Mouse (Mus musculus): Measurements from ENCODE around the gene Elovl3.
A peak's percentile ranks its signal among the peaks of the same experiment; 100 is the strongest.
"Not testable (repeated sequence)": the region's sequence is repeated elsewhere in the genome, so short reads cannot be mapped to it uniquely, and the experiment has no call there.

Elovl3 gene

DNA sequence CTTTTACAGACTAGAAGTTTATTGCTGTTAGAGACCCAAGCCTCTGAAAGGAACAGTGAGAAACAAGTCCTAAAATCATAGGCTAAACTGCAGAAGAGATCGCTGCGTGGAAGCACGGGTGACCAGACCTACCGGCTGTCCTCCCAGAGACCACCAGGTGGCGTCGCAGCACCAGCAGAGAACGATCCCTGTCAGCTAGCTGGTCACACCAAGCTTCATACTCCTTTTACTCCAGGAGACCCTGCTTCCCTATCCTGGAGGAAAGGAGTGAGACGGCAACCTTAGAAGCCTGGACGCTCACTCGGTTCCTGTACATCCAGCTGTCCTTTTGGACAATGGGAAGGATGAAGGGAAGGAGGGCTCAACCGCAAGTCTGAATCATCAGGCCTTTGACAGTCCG lies 3.6 kb downstream of the Elovl3 start:
- no peak for DNase-seq (ENCODE audit: extremely low read depth, low read depth, low spot score)

DNA sequence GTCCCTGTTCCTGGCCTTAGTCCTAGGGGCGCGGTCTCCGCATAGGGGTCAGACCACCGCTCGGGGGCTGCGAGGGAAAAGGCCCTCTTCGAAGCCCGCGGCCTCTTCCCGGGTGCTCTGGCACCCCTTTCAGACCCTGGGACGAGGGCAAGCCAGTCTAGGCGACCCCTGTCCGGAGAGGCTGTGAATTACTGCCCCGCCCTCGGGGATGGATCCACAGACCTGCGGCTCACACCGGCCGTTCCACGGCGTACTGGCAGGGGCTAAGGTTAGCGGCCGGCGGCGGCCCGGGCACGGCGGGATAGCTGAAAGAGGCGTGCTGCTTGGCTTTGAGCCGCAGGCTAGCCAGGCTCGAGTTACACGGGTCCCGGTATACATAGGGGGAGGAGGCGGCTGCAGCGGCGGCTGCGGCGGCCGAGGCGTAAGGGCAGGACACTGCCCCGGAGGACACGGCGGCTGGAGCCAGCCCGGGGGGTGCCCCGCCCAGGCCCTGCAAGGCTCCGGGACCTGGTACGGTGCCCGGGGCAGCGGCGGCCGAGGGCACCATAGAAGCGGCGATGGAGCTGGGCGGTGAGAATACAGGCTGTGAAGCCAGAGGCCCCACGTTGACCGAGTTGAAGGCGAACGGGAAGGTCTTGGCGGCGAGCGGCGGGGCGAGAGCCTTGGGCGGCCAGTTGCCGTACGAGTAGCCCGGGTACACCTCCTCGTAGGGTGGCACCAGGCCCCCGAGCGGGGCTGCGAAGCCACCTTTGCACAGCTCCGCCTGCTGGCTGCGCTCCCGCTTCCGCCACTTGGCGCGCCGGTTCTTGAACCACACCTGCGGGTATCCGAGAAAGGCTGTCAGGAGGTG lies 4.3 kb downstream of the Elovl3 start:
- no peak for DNase-seq (ENCODE audit: extremely low read depth, low read depth, low spot score)

DNA sequence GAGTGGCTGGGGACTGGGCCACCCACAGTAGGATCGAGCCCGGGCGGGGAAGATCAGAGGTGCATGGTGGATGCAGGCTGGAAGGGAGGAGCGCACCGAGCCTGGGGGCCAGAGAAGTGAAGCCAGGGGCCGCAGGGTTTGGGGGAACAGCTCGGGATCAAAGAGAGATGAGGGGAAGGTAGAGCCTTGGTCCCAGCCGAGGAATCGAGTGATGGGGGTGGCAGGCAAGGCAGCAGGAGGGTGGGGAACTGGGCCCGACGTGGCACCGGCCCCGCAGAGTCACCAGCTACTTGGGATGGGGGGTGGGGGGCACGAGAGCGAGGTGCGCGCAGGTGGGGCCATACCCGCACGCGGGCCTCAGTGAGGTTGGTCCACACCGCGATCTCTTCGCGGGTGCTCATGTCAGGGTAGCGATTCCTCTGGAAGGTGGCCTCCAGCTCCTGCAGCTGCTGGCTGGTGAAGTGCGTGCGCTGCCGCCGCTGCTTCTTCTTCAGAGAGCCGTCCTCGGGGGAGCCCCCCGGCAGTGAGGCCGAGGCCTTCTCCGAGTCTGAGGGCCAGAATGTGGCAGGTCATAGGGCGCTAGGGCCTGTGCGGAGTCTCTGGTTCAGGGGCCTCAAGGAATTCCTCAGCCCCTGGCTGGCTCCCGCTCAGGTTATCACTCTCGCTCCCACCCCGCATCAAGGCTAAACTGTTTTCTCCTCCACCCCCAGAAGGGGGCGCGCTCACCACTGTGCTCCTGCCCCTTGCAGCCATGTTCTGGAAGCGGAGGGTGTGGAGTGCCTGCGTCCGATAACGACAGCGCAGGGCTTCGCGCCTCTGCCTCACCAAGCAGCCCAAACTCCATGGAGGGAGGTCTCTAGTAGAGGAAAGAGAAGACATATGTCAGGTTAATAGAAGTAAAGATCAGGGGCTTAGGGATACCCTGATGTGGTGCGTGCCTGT lies 5.2 kb downstream of the Elovl3 start:
- no peak for DNase-seq (ENCODE audit: extremely low read depth, low read depth, low spot score)

DNA sequence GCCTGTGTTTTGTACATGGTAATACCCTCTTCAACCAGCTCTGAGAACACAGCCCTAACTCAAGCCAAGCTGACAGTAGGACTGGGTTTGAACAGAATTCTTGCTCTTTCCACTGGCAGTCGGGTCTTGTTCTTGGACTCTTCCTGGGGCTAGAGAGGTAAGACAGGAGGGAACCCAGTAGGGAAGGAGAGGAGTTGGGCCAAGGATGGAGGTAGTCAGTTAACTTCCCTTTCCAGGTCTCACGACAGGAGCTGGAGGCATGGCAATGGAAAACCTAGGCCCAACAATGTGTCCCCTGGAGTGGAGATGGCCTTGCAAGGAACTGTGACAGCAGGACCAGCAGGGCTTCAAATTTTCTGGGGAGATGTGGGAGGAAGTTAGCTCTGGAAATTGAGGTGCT lies 8.6 kb downstream of the Elovl3 start:
- no peak for DNase-seq (ENCODE audit: extremely low read depth, low read depth, low spot score)

DNA sequence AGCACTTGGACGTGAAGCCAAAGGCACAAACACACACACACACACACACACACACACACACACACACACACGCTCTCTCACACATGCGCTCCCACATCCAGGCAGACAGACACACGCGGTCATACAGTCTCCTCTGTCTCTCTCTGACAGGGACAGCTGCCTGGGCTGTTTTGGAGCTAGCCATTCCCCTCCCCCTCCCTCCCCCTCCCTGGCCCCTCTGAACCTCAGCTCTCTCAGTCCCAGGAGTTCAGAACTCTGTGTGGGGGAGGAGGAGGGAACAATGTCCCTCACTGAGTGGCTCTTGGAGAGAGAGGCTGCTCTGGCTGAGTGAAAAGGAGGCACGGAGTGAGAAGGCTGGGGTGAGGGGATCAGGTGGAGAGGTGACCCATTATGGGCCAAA lies 9.4 kb downstream of the Elovl3 start:
- no peak for DNase-seq (ENCODE audit: extremely low read depth, low read depth, low spot score)

DNA sequence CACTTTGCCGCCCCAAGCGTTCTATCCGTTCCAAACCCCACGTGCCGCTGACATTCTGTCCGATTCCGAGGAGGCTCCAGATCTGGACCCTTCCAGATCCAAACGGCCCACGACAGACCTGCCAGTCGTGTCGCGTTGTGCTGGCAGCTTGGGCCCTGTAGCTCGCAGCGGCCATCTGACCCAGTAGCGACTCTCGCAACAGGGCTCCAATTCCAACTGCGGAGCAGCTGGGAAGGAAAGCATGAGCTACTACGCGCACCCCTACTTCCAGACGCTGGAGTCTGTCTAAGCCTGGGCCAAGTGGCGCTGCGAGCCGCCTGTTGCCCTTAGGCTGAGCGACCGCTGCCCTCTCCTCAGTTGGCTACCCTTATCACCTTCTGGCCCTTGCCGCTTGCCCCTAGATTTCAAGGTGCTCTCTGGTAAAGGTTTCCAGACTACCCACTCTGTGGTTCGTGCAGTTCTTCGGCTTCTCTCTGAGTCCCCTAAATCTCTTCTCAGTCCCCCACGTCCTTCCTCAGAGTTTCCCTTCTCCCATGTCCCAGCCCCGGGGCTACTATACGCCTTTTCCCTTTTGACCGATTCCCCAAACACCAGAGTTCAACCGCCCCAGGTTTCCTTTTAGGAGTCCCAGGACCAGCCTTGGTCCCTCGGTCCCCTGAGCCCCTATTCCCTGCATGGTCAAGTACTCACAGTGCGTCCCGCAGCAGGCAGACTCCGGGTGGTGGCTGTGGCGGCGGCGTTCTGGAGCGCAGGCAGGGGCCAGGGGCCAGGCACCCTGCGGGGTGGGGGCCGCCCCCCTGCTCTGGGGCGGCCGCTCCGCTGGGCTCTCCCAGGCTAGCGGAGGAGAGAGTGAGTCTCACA lies 16.0 kb downstream of the Elovl3 start, which contains the start of gene Pitx3:
Gene Pitx3, minus strand, starts transcription at position 816 of the 861 bp plus-strand sequence.
- DNase-seq (ENCODE audit: extremely low read depth, low read depth, low spot score) = no peak

DNA sequence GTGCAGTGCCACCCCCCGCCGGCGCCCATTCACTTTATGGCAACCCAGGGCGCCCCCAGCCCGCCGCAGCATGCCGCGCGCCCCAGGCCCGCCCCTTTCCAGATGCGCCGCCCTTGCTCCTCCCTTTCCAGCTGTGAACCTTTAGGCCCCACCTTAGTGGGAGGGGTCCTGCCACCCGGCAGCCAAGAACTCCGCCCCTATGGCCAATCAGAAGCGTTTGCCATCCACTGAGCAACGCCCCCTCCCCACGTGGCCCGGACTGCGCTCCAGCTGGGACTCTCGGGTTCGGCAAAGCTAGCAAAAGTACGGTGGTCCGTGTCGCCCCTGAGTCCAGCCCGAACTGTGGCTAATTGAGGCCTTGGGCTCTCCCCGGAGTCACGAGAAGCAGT lies 16.7 kb downstream of the Elovl3 start:
- DNase-seq (ENCODE audit: extremely low read depth, low read depth, low spot score) = no peak

DNA sequence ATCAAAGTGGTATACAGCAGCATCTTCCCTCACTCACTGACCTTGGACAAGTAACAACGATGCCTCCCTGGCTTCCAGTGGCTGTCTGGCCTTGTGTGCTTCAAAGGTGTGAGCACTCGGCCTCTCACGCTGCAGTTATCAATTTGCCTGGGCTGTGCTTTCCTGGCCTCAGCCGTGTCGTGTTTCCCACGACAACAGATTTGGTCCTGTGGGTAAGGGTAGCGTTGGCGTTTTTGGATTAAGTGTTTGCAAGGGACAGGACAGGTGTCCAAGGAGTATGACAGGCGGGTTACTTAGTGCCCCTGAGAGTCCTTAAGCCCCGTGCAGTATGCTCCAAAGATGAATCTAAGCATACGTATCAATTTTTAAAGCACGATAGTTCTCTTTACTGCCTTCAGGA lies 17.4 kb downstream of the Elovl3 start:
- DNase-seq (ENCODE audit: extremely low read depth, low read depth, low spot score) = no peak

DNA sequence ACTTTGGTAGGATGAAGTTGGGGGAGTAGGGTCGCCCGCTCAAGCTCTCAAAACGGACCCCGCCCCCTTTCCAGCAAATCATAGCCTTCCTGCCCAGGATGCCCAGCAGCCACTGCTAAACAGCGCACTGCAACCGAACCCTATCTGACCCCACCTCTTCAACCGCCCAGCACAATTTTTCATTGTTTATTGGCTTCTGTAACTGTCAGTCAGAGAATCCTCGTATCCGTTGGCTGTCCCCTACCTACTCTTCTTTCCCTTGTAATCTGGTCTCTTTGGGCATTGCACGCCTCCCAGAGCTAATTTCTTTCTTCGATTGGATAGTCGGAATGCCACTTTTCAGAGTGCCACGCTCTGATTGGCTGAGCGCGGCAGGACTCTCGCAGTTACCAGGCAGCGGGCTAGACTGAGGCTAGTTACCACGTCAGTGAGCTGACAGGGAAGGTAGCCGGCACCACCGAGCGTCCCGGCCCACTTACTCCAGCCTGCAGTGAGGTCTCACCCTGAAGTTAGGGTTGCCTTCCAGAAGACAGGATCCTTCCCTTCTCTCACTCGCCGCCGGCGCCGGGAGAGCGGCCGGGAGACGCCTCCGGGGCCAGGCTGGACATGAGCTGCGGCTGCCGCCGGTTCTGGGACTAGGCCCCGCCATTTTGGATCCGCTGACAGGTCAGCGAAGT lies 20.6 kb downstream of the Elovl3 start, which contains the start of gene Gbf1:
Gene Gbf1, plus strand, starts transcription at position 383 of the 677 bp plus-strand sequence.
- DNase-seq (ENCODE audit: extremely low read depth, low read depth, low spot score) = peak; percentile 96

DNA sequence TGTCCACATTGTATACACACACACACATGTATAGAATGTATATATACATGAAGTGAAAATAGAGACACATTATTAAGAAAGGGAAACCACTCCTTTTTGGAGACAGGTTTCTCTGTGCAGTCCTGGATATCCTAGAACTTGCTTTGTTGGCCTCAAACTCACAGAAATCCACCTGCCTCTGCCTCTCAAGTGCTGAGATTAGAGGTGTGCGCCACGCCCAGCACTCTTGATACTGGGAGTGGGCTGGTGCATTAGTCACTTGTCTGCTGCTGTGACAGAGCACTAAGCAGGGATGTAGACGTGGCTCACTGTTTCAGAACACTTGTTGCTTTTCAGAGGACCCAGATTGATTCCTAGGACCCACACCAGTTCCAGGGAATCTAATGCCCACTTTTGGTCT lies 34.3 kb downstream of the Elovl3 start:
- DNase-seq (ENCODE audit: extremely low read depth, low read depth, low spot score) = no peak

DNA sequence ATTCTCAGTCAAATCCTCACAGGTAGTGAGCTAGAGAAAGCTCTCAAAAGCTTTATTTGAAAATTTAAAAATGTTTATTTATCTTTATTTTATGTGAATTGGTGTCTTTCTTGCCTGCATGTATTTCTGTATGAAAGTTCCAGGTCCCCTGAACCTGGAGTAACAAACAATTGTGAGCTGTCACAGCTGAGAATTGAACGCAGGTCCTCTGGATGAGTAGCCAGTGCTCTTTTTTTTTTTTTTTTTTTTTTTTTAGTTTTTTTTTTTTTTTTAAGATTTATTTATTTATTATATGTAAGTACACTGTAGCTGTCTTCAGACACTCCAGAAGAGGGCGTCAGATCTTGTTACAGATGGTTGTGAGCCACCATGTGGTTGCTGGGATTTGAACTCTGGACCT lies 35.5 kb downstream of the Elovl3 start:
- DNase-seq (ENCODE audit: extremely low read depth, low read depth, low spot score) = not testable (repeated sequence)

DNA sequence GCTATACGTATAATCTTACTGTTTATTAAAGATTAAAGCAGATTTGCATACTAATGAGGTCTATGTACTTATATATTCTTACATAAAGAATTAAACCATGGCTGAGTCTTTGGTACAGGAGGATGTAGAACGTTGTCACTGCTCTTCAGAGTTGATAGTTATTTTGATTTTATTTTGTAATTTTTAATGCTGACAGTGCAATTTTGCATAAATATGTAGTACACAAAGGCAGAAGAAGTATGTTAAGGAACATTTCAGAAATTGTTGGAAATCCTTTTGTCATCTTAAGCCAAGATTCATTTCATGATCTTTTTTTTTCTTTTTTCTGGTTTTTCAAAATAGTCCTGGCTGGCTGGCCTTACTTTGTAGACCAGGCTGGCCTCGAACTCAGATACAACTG lies 37.7 kb downstream of the Elovl3 start:
- DNase-seq (ENCODE audit: extremely low read depth, low read depth, low spot score) = no peak

DNA sequence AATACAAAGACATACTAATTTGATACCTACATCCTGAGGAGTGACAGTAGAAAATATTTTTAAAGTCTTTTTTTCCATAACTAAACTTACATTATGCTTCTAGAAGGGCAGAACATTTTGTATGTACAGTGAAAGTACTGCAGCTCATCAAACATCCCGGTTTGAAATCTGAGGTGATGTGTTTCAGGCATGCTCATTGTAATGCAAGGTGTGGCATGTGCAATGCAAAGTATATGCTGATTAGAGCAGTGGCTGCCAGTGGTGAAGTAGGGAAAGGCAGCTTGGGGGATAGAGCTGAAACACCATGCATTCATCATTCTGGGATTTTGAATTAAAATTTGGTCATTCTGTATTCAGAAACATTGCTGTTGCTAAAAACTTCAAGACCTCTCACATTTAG lies 38.2 kb downstream of the Elovl3 start:
- no peak for DNase-seq (ENCODE audit: extremely low read depth, low read depth, low spot score)

DNA sequence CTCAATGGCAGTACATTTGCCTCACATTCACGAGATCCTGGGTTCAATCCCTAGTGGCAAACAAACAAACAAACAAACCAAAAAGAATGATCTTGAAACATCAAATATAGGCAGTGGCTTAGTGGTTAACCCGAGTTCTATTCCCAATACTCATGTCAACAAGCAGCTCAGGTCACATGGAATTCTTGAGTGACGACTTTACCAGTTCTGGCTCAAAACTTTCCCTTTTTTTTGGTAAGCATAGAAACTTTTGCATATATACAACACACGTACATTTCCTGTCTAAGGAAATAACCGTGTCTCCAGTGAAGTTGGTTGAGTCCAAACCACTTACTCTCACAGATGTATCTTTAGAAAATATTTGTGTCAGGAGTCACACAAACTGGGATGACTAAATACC lies 40.8 kb downstream of the Elovl3 start:
- no peak for DNase-seq (ENCODE audit: extremely low read depth, low read depth, low spot score)

DNA sequence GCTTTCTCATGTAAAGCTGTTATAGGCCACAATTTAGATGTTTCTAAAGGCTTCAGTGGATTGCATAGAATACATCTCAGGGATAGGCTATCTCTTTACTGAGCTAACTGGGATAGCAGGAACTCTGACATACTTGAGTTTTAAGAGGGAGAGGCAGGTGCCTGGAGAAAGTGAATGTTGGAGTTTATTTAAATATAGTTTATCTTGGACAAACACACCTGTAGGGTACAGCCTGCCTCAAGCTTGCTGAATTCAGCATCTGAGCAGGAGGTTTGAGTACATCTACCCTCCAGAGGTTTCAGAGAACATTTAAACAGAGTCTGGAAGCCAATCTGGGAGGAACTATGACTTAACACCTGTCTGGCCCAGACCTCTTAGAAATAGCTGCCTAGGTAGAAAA lies 43.5 kb downstream of the Elovl3 start:
- DNase-seq (ENCODE audit: extremely low read depth, low read depth, low spot score) = no peak

DNA sequence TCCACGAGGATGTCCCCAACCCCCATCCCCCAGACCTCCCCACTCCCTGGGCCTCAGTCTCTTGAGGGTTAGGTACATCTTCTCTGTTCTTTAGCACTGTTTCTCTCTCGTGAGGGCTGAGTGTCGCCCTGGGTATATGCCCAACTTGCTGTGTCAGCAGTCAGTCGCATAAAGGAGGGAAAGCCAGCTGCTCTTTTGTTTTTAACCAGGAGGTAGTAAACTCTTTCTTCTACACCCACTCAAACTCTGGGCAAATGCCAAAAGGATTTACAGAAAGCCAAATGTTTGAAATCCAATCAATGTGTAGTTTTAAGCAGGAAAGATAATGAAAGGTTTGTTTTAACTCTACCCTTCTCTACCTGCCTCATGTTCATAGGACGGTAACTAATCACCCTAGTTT lies 45.3 kb downstream of the Elovl3 start:
- no peak for DNase-seq (ENCODE audit: extremely low read depth, low read depth, low spot score)

DNA sequence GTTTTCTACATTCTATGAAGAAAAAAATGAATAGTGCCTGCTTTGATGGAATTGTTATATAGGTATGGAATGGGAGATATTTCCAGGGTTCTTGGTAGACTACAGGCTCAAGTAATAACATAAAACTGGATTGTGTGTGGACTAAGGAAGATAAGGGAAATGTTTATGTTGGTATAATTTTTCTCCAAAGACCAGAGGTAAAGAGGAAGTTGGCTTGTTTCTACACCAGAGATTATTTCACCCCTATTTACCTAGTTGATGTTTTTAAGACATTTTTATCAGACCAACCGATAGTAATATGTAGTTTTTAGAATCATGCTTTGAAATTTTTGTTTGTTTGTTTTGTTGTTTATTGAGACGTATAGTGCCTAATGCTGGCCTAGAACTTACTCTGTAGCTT lies 48.6 kb downstream of the Elovl3 start:
- DNase-seq (ENCODE audit: extremely low read depth, low read depth, low spot score) = no peak

DNA sequence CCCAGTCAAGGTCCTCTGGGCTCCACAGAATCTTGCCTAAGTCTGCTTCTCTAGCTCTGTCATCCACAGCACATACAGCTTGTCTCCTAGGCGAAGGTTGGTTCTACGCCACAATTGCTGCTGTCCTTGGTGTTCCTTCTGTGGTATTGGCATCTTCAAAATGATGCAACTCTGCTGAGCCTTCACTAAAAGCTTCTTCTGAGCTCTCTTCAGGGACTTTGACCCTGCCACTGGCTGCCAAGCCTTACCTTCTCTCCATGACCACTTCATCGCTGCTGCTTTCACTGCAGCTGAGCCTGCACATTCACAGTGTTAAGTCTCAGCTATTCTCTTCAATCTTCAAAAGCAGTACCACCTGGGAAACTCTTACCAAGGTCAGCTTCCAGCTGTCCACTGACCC lies 50.5 kb downstream of the Elovl3 start:
- no peak for DNase-seq (ENCODE audit: extremely low read depth, low read depth, low spot score)
